Mouse (Mus musculus) CD4-positive, CD25-positive, alpha-beta regulatory T cell, adult 4 months (primary cell): ENCODE measurements around the gene S100a7a. TPM values are rescaled to one million over a fixed set of nuclear protein-coding genes. Genes with fewer than 3 reads are reported as not detected.
A peak's percentile ranks its signal among the peaks of the same experiment; 100 is the strongest.

Experiments
- ATAC-seq: one replicate; pipeline ENCODE4 v1.8.0; 2017
- polyA plus RNA-seq, 2 experiments: library from polyadenylated mRNA; unstranded; fragments of 100-300 nt; shearing (Covaris generic); gene quantifications; one replicate each; pipeline ENCODE4 v1.2.1; 2017

S100a7a gene
- polyA plus RNA-seq, 2 experiments from 2014 or later: not detected

GRCm38 (mm10) chr3:90629298-90629697, 24.5 kb upstream of the S100a7a start:
- peak; percentile 43 for ATAC-seq

GRCm38 (mm10) chr3:90631984-90632383, 21.8 kb upstream of the S100a7a start:
- ATAC-seq: no peak

GRCm38 (mm10) chr3:90638511-90639275, 15.1 kb upstream of the S100a7a start:
- ATAC-seq: no peak

GRCm38 (mm10) chr3:90639511-90640154, 14.2 kb upstream of the S100a7a start:
- peak; percentile 67 for ATAC-seq

GRCm38 (mm10) chr3:90640981-90641380, 12.8 kb upstream of the S100a7a start:
- no peak for ATAC-seq

- no peak for ATAC-seq
These were observed 9.6 kb upstream of the S100a7a start for GRCm38 (mm10) chr3:90644220-90644619.

GRCm38 (mm10) chr3:90647291-90647690, 6.5 kb upstream of the S100a7a start:
- ATAC-seq: no peak

GRCm38 (mm10) chr3:90648981-90649380, 4.8 kb upstream of the S100a7a start:
- no peak for ATAC-seq

GRCm38 (mm10) chr3:90649832-90650231, 4.0 kb upstream of the S100a7a start:
- ATAC-seq: no peak

- ATAC-seq: peak; percentile 49
These were observed 824 bp upstream of the S100a7a start for GRCm38 (mm10) chr3:90652878-90653508.

GRCm38 (mm10) chr3:90657405-90657804, 3.6 kb downstream of the S100a7a start:
- no peak for ATAC-seq

- no peak for ATAC-seq
These were observed 5.7 kb downstream of the S100a7a start for GRCm38 (mm10) chr3:90659364-90660044.

GRCm38 (mm10) chr3:90664219-90664618, 10.4 kb downstream of the S100a7a start:
- ATAC-seq: no peak

- ATAC-seq: no peak
These were observed 15.0 kb downstream of the S100a7a start, which contains the start of gene S100a8 for GRCm38 (mm10) chr3:90668846-90669245. TSS of gene S100a8 (plus strand) at chr3:90668978.

GRCm38 (mm10) chr3:90678656-90679055, 24.8 kb downstream of the S100a7a start:
- ATAC-seq: no peak

- ATAC-seq: no peak
These were observed 30.1 kb downstream of the S100a7a start for GRCm38 (mm10) chr3:90683929-90684328.

GRCm38 (mm10) chr3:90686835-90687234, 33.0 kb downstream of the S100a7a start:
- ATAC-seq: no peak

- no peak for ATAC-seq
These were observed 39.7 kb downstream of the S100a7a start for GRCm38 (mm10) chr3:90693496-90693895.

- ATAC-seq: no peak
These were observed 41.8 kb downstream of the S100a7a start, which contains the start of gene S100a9 for GRCm38 (mm10) chr3:90695613-90696012. TSS of gene S100a9 (minus strand) at chr3:90695721.

- no peak for ATAC-seq
These were observed 48.4 kb downstream of the S100a7a start for GRCm38 (mm10) chr3:90702244-90702643.
